Mouse (Mus musculus): ENCODE data around the gene AI854703.

GRCm38 (mm10) chr6:48595278-48595677 is 31.3 kb upstream of the AI854703 start:
- no peak for TF ChIP-seq POLR2A (IDR thresholded peaks at IDR 0.05; ENCODE audit: borderline replicate concordance, extremely low read depth, insufficient read depth, insufficient read length, poor library complexity, severe bottlenecking)
- TF ChIP-seq CTCF (IDR thresholded peaks at IDR 0.05; ENCODE audit: borderline replicate concordance, extremely low read depth, insufficient read depth, insufficient read length) = no peak
